Mouse (Mus musculus) granulocyte monocyte progenitor cell, adult 5-6 weeks (primary cell): Measurements from ENCODE around the gene Pet2. TPM values are rescaled to one million over a fixed set of nuclear protein-coding genes. Genes with fewer than 3 reads are reported as not detected.

Experiments used
- ATAC-seq: replicated peaks from 2 replicates; pipeline ENCODE4 v1.8.0; 2016; ENCODE audit warnings: mild to moderate bottlenecking, moderate TSS enrichment, inconsistent platforms; ENCODE audit not compliant: poor library complexity, severe bottlenecking
- total RNA-seq, 2 experiments: library from RNA; stranded (forward) in 1 of 2; stranded (reverse) in 1 of 2; fragments of 200-712, 200-1000 nt in 1 of 2; fragments of >200 nt in 1 of 2; fragmentation: Nextera tagmentation in 1 of 2; gene quantifications; 2 replicates each; pipeline ENCODE4 v1.2.3; 2014 to 2017

Gene Pet2
- total RNA-seq (2014; fragmentation: Nextera tagmentation): not detected in 2 replicates
- not detected in 2 replicates for total RNA-seq (2017)

- ATAC-seq: no peak
Observed at GRCm38 (mm10) chrX:89409589-89409988, at the start of gene Pet2. Gene Pet2 (minus strand): TSS chrX:89409689.
